Mouse (Mus musculus): Measurements from ENCODE around the gene Serbp1.

GRCm38 (mm10) chr6:67230950-67231349 is 7.0 kb upstream of the Serbp1 start:
- TF ChIP-seq EP300 (IDR thresholded peaks at IDR 0.05; ENCODE audit: low read depth) (no peak), CTCF (IDR thresholded peaks at IDR 0.05; ENCODE audit: low read depth) (no peak)
